Mouse (Mus musculus): ENCODE results near the gene Klrg1. TPM values are rescaled to one million over a fixed set of nuclear protein-coding genes. Genes with fewer than 3 reads are reported as not detected.
A peak's percentile ranks its signal among the peaks of the same experiment; 100 is the strongest.

Gene Klrg1
- total and polyA plus RNA-seq, 3 experiments, result 0.31 TPM; not detected in 2

GRCm38 (mm10) chr6:122269170-122269569 lies 13.5 kb downstream of the Klrg1 start:
- DNase-seq, result no peak
- TF ChIP-seq POLR2A (IDR thresholded peaks at IDR 0.05; ENCODE audit: insufficient read depth, low read depth, low read length), result no peak

GRCm38 (mm10) chr6:122268561-122268960 lies 14.1 kb downstream of the Klrg1 start:
- intact Hi-C loops (cut with DNase I), result no loop called here
- H3K27me3 ChIP-seq (ENCODE audit: control insufficient read depth, insufficient read depth, low read length), result no peaks in the 10 kb centered on the region

More at GRCm38 (mm10) chr6:122269170-122269569, 13.5 kb downstream of the Klrg1 start:
- no peaks in the 10 kb centered on the region for H3K4me1 ChIP-seq (ENCODE audit: control insufficient read depth, insufficient read depth, low read length)
- WGBS, result 81% methylated on average over 4 of the region's 4 CpGs
- intact Hi-C loops (cut with DNase I), result no loop called here
- no peaks in the 10 kb centered on the region for H3K27me3 ChIP-seq (ENCODE audit: control insufficient read depth, insufficient read depth, low read length)
- no peaks in the 10 kb centered on the region for H3K36me3 ChIP-seq (ENCODE audit: control insufficient read depth, insufficient read depth, low read length)
- H3K9ac ChIP-seq (ENCODE audit: low read depth, low read length), result no peak overlapping the region
- H3K4me3 ChIP-seq, result no peak overlapping the region
- no peak overlapping the region for H3K27ac ChIP-seq
- no peaks in the 10 kb centered on the region for H3K79me2 ChIP-seq (replicated peaks; ENCODE audit: control insufficient read depth, insufficient read depth, low read length)

GRCm38 (mm10) chr6:122262543-122262942 lies 20.1 kb downstream of the Klrg1 start:
- Histone ChIP-seq H3K79me2 (replicated peaks; ENCODE audit: control insufficient read depth, insufficient read depth, low read length) (no peaks in the 10 kb centered on the region), H3K4me3 (no peak overlapping the region), H3K27ac (no peak overlapping the region), H3K4me1 (ENCODE audit: control insufficient read depth, insufficient read depth, low read length) (no peaks in the 10 kb centered on the region), H3K9ac (ENCODE audit: low read depth, low read length) (no peak overlapping the region), H3K27me3 (ENCODE audit: control insufficient read depth, insufficient read depth, low read length) (no peaks in the 10 kb centered on the region), H3K36me3 (ENCODE audit: control insufficient read depth, insufficient read depth, low read length) (no peaks in the 10 kb centered on the region)
- TF ChIP-seq EP300 (IDR thresholded peaks at IDR 0.05; ENCODE audit: insufficient read depth, low read depth, low read length) (no peak), POLR2A (IDR thresholded peaks at IDR 0.05; ENCODE audit: insufficient read depth, low read depth, low read length) (no peak), CTCF (IDR thresholded peaks at IDR 0.05) (no peak)
- 83% methylated on average over 8 of the region's 8 CpGs for WGBS
- intact Hi-C loops (cut with DNase I), result no loop called here
- no peak for DNase-seq

More at GRCm38 (mm10) chr6:122268561-122268960, 14.1 kb downstream of the Klrg1 start:
- Histone ChIP-seq H3K36me3 (ENCODE audit: control insufficient read depth, insufficient read depth, low read length) (no peaks in the 10 kb centered on the region), H3K79me2 (replicated peaks; ENCODE audit: control insufficient read depth, insufficient read depth, low read length) (no peaks in the 10 kb centered on the region), H3K9ac (ENCODE audit: low read depth, low read length) (no peak overlapping the region), H3K4me1 (ENCODE audit: control insufficient read depth, insufficient read depth, low read length) (no peaks in the 10 kb centered on the region), H3K27ac (no peak overlapping the region), H3K4me3 (no peak overlapping the region)
- DNase-seq, result peak; percentile 49 to 55
- 10% methylated on average over 3 of the region's 3 CpGs for WGBS
- TF ChIP-seq CTCF (IDR thresholded peaks at IDR 0.05), result no peak
- TF ChIP-seq EP300 (IDR thresholded peaks at IDR 0.05; ENCODE audit: insufficient read depth, low read depth, low read length), result no peak
- TF ChIP-seq POLR2A (IDR thresholded peaks at IDR 0.05; ENCODE audit: insufficient read depth, low read depth, low read length), result no peak

- Histone ChIP-seq H3K4me1 (ENCODE audit: control insufficient read depth, insufficient read depth, low read length) (no peaks in the 10 kb centered on the region), H3K4me3 (no peak overlapping the region), H3K9ac (ENCODE audit: low read depth, low read length) (no peak overlapping the region), H3K79me2 (replicated peaks; ENCODE audit: control insufficient read depth, insufficient read depth, low read length) (no peaks in the 10 kb centered on the region), H3K27me3 (ENCODE audit: control insufficient read depth, insufficient read depth, low read length) (no peaks in the 10 kb centered on the region), H3K36me3 (ENCODE audit: control insufficient read depth, insufficient read depth, low read length) (no peaks in the 10 kb centered on the region), H3K27ac (no peak overlapping the region)
- intact Hi-C loops (cut with DNase I), result no loop called here
- DNase-seq, result no peak
- WGBS, result 44% methylated on average over 1 of the region's 1 CpGs
- no peak for TF ChIP-seq EP300 (IDR thresholded peaks at IDR 0.05; ENCODE audit: insufficient read depth, low read depth, low read length)
- no peak for TF ChIP-seq POLR2A (IDR thresholded peaks at IDR 0.05; ENCODE audit: insufficient read depth, low read depth, low read length)
- peak; percentile 49 for TF ChIP-seq CTCF (IDR thresholded peaks at IDR 0.05)
Measured at GRCm38 (mm10) chr6:122252146-122252545, 30.5 kb downstream of the Klrg1 start.

- intact Hi-C loops (cut with DNase I), result no loop called here
- 56% methylated on average over 4 of the region's 4 CpGs for WGBS
- H3K9ac ChIP-seq (ENCODE audit: low read depth, low read length), result no peak overlapping the region
- H3K79me2 ChIP-seq (replicated peaks; ENCODE audit: control insufficient read depth, insufficient read depth, low read length), result no peaks in the 10 kb centered on the region
- no peaks in the 10 kb centered on the region for H3K4me1 ChIP-seq (ENCODE audit: control insufficient read depth, insufficient read depth, low read length)
- no peak for DNase-seq
- no peaks in the 10 kb centered on the region for H3K36me3 ChIP-seq (ENCODE audit: control insufficient read depth, insufficient read depth, low read length)
- H3K27me3 ChIP-seq (ENCODE audit: control insufficient read depth, insufficient read depth, low read length), result no peaks in the 10 kb centered on the region
- no peak overlapping the region for H3K27ac ChIP-seq
- TF ChIP-seq POLR2A (IDR thresholded peaks at IDR 0.05; ENCODE audit: insufficient read depth, low read depth, low read length), result no peak
- no peak overlapping the region for H3K4me3 ChIP-seq
Measured at GRCm38 (mm10) chr6:122250033-122250432, 32.6 kb downstream of the Klrg1 start.

Other genes starting within 250 kb of the Klrg1 start
- 10 to 100 TPM; 39.8 to 43.2 TPM for gene M6pr, start 25.8 kb upstream of the Klrg1 start, total RNA-seq (2021)
- gene M6pr, start 25.8 kb upstream of the Klrg1 start, polyA plus RNA-seq (2012; rRNA removed), result 27.6 and 49.3 TPM in 2 replicates
- 10 to 100 TPM; 17.3 to 22.2 TPM for gene Phc1, start 57.7 kb upstream of the Klrg1 start, total RNA-seq (2021)
- 11.9 and 13.4 TPM in 2 replicates for gene Phc1, start 57.7 kb upstream of the Klrg1 start, polyA plus RNA-seq (2012; rRNA removed)
- gene Rimklb, start 215.9 kb upstream of the Klrg1 start, total RNA-seq (2021), result not detected
- 0.04 and 0.12 TPM in 2 replicates for gene Rimklb, start 215.9 kb upstream of the Klrg1 start, polyA plus RNA-seq (2012; rRNA removed)
- 10 to 100 TPM; 20.5 to 22.4 TPM for gene Mfap5, start 223.0 kb upstream of the Klrg1 start, total RNA-seq (2021)
- gene Mfap5, start 223.0 kb upstream of the Klrg1 start, polyA plus RNA-seq (2012; rRNA removed), result 113 and 156 TPM in 2 replicates